Mouse (Mus musculus): ENCODE data around the gene Rgl1. TPM values are rescaled to one million over a fixed set of nuclear protein-coding genes. Genes with fewer than 3 reads are reported as not detected.

Gene Rgl1
- polyA plus RNA-seq, 1 experiment: 63.0 TPM

- DNase-seq (ENCODE audit: extremely low spot score in 1 of 2, low spot score in 1 of 2): peak; percentile 13 to 52
Measured at GRCm38 (mm10) chr1:152555944-152556573, 210.1 kb downstream of the Rgl1 start.

- no peak for DNase-seq (ENCODE audit: extremely low spot score in 1 of 2, low spot score in 1 of 2)
Measured at GRCm38 (mm10) chr1:152553912-152554547, 212.1 kb downstream of the Rgl1 start.

GRCm38 (mm10) chr1:152550973-152551372, 215.2 kb downstream of the Rgl1 start:
- no peak for DNase-seq (ENCODE audit: extremely low spot score in 1 of 2, low spot score in 1 of 2)

GRCm38 (mm10) chr1:152550544-152550943, 215.6 kb downstream of the Rgl1 start:
- no peak for DNase-seq (ENCODE audit: extremely low spot score in 1 of 2, low spot score in 1 of 2)

GRCm38 (mm10) chr1:152549061-152549738, 217.0 kb downstream of the Rgl1 start:
- no peak for DNase-seq (ENCODE audit: extremely low spot score in 1 of 2, low spot score in 1 of 2)

- DNase-seq (ENCODE audit: extremely low spot score in 1 of 2, low spot score in 1 of 2): no peak
Measured at GRCm38 (mm10) chr1:152543449-152544159, 222.5 kb downstream of the Rgl1 start.

- DNase-seq (ENCODE audit: extremely low spot score in 1 of 2, low spot score in 1 of 2): no peak
Measured at GRCm38 (mm10) chr1:152542747-152543378, 223.3 kb downstream of the Rgl1 start.

- DNase-seq (ENCODE audit: extremely low spot score in 1 of 2, low spot score in 1 of 2): no peak
Measured at GRCm38 (mm10) chr1:152540304-152540887, 225.8 kb downstream of the Rgl1 start.

GRCm38 (mm10) chr1:152538817-152539216, 227.3 kb downstream of the Rgl1 start:
- DNase-seq (ENCODE audit: extremely low spot score in 1 of 2, low spot score in 1 of 2): no peak

- no peak for DNase-seq (ENCODE audit: extremely low spot score in 1 of 2, low spot score in 1 of 2)
Measured at GRCm38 (mm10) chr1:152537186-152537585, 229.0 kb downstream of the Rgl1 start.

- peak; percentile 33 to 65 for DNase-seq (ENCODE audit: extremely low spot score in 1 of 2, low spot score in 1 of 2)
Measured at GRCm38 (mm10) chr1:152536416-152537018, 229.6 kb downstream of the Rgl1 start.

- DNase-seq (ENCODE audit: extremely low spot score in 1 of 2, low spot score in 1 of 2): no peak
Measured at GRCm38 (mm10) chr1:152534531-152534930, 231.6 kb downstream of the Rgl1 start.

GRCm38 (mm10) chr1:152531498-152531897, 234.7 kb downstream of the Rgl1 start:
- DNase-seq (ENCODE audit: extremely low spot score in 1 of 2, low spot score in 1 of 2): no peak

GRCm38 (mm10) chr1:152528778-152529177, 237.4 kb downstream of the Rgl1 start:
- DNase-seq (ENCODE audit: extremely low spot score in 1 of 2, low spot score in 1 of 2): no peak

- no peak for DNase-seq (ENCODE audit: extremely low spot score in 1 of 2, low spot score in 1 of 2)
Measured at GRCm38 (mm10) chr1:152528214-152528613, 237.9 kb downstream of the Rgl1 start.

- no peak for DNase-seq (ENCODE audit: extremely low spot score in 1 of 2, low spot score in 1 of 2)
Measured at GRCm38 (mm10) chr1:152526154-152526553, 240.0 kb downstream of the Rgl1 start.

GRCm38 (mm10) chr1:152524987-152525648, 241.0 kb downstream of the Rgl1 start:
- peak; percentile 69 to 89 for DNase-seq (ENCODE audit: extremely low spot score in 1 of 2, low spot score in 1 of 2)

- DNase-seq (ENCODE audit: extremely low spot score in 1 of 2, low spot score in 1 of 2): peak; percentile 71 to 89
Measured at GRCm38 (mm10) chr1:152524098-152524892, 241.9 kb downstream of the Rgl1 start.

GRCm38 (mm10) chr1:152523292-152523691, 242.9 kb downstream of the Rgl1 start:
- DNase-seq (ENCODE audit: extremely low spot score in 1 of 2, low spot score in 1 of 2): no peak
